Mouse (Mus musculus) embryonic facial prominence, embryonic 10.5 days (tissue): ENCODE results near the gene Tex14. TPM values are rescaled to one million over a fixed set of nuclear protein-coding genes. Genes with fewer than 3 reads are reported as not detected.
"Not testable (repeated sequence)": the region's sequence is repeated elsewhere in the genome, so short reads cannot be mapped to it uniquely, and the experiment has no call there.

Experiments
- DNase-seq: peaks from one replicate; pipeline ENCODE4 v3.0.0-alpha.2; 2017; ENCODE audit warnings: low spot score
- H3K27ac ChIP-seq: fragments of 300-500 bp; sonication (generic); replicated peaks from 2 replicates; pipeline ENCODE4 v1.5.1; 2016; ENCODE audit warnings: mild to moderate bottlenecking
- H3K27me3 ChIP-seq: fragments of 300-500 bp; sonication (generic); replicated peaks from 2 replicates; pipeline ENCODE4 v1.6.1; 2016; ENCODE audit warnings: low read depth, mild to moderate bottlenecking; ENCODE audit not compliant: poor library complexity, severe bottlenecking
- H3K36me3 ChIP-seq: fragments of 300-500 bp; sonication (generic); replicated peaks from 2 replicates; pipeline ENCODE4 v1.6.1; 2016; ENCODE audit warnings: mild to moderate bottlenecking, moderate library complexity
- H3K4me1 ChIP-seq: fragments of 300-500 bp; sonication (generic); 2 replicates; pipeline ENCODE4 v1.6.1; 2016
- H3K4me3 ChIP-seq: fragments of 300-500 bp; sonication (generic); 2 replicates; pipeline ENCODE4 v1.5.1; 2016; ENCODE audit warnings: mild to moderate bottlenecking, moderate library complexity
- H3K9me3 ChIP-seq: fragments of 300-500 bp; sonication (generic); 2 replicates; pipeline ENCODE4 v1.6.1; 2016; ENCODE audit warnings: mild to moderate bottlenecking
- WGBS: fragments of 180-500 bp; shearing (Covaris S2); methylation state at CpG from one replicate; pipeline ENCODE4 v1.1.7; 2016; 5-methylcytosine and 5-hydroxymethylcytosine counted together
- polyA plus RNA-seq: library from polyadenylated mRNA; unstranded; fragments of >200 nt; fragmentation: Nextera tagmentation; extraction: Ambion mirVana; gene quantifications from 2 replicates; pipeline ENCODE4 v1.2.1, GENCODE M21; 2016

The Tex14 gene
- polyA plus RNA-seq, 1 experiment from 2014 or later = not detected

- Histone ChIP-seq H3K36me3 (peaks cover 28% of the 10 kb centered on the region), H3K27me3 (no peaks in the 10 kb centered on the region), H3K4me3 (peak overlapping the region; percentile 72), H3K4me1 (peaks cover 9% of the 10 kb centered on the region), H3K9me3 (no peaks in the 10 kb centered on the region), H3K27ac (peak overlapping the region; percentile 94)
- WGBS = 2% methylated on average over 58 of the region's 58 CpGs
- peak; percentile 97 for DNase-seq
Measured at GRCm38 (mm10) chr11:87404111-87404853, 583 bp upstream of the Tex14 start.

- H3K36me3 ChIP-seq, H3K27ac ChIP-seq, H3K4me1 ChIP-seq, H3K4me3 ChIP-seq, H3K27me3 ChIP-seq, H3K9me3 ChIP-seq, DNase-seq: not testable (repeated sequence)
- WGBS = 75% methylated on average over 3 of the region's 3 CpGs
Measured at GRCm38 (mm10) chr11:87413412-87413811, 8.5 kb downstream of the Tex14 start.

GRCm38 (mm10) chr11:87416120-87416519 lies 11.3 kb downstream of the Tex14 start:
- no peaks in the 10 kb centered on the region for H3K27me3 ChIP-seq
- H3K9me3 ChIP-seq = no peaks in the 10 kb centered on the region
- 47% methylated on average over 5 of the region's 5 CpGs for WGBS
- H3K4me3 ChIP-seq = no peak overlapping the region
- H3K36me3 ChIP-seq = no peaks in the 10 kb centered on the region
- H3K27ac ChIP-seq = no peak overlapping the region
- no peaks in the 10 kb centered on the region for H3K4me1 ChIP-seq
- DNase-seq = no peak

GRCm38 (mm10) chr11:87420861-87421260 lies 16.0 kb downstream of the Tex14 start:
- Histone ChIP-seq H3K4me3 (no peak overlapping the region), H3K36me3 (no peaks in the 10 kb centered on the region), H3K27me3 (no peaks in the 10 kb centered on the region), H3K4me1 (peaks cover 10% of the 10 kb centered on the region), H3K9me3 (no peaks in the 10 kb centered on the region), H3K27ac (no peak overlapping the region)
- DNase-seq = no peak

- H3K27me3 ChIP-seq = no peaks in the 10 kb centered on the region
- peak overlapping the region; percentile 49 for H3K4me3 ChIP-seq
- no peaks in the 10 kb centered on the region for H3K9me3 ChIP-seq
- DNase-seq = peak; percentile 53
- 34% methylated on average over 6 of the region's 6 CpGs for WGBS
- H3K4me1 ChIP-seq = peaks cover 12% of the 10 kb centered on the region
- no peaks in the 10 kb centered on the region for H3K36me3 ChIP-seq
- peak overlapping the region; percentile 94 for H3K27ac ChIP-seq
Measured at GRCm38 (mm10) chr11:87421760-87422201, 16.9 kb downstream of the Tex14 start.

GRCm38 (mm10) chr11:87422511-87423340 lies 17.9 kb downstream of the Tex14 start:
- Histone ChIP-seq H3K4me1 (peaks cover 12% of the 10 kb centered on the region), H3K27me3 (no peaks in the 10 kb centered on the region), H3K27ac (peak overlapping the region; percentile 94), H3K4me3 (peak overlapping the region; percentile 49), H3K36me3 (no peaks in the 10 kb centered on the region), H3K9me3 (no peaks in the 10 kb centered on the region)
- under 1% methylated on average over 26 of the region's 26 CpGs for WGBS
- DNase-seq = peak; percentile 82

GRCm38 (mm10) chr11:87423551-87424325 lies 18.9 kb downstream of the Tex14 start:
- Histone ChIP-seq H3K4me1 (peaks cover 12% of the 10 kb centered on the region), H3K4me3 (no peak overlapping the region), H3K9me3 (no peaks in the 10 kb centered on the region), H3K36me3 (no peaks in the 10 kb centered on the region), H3K27ac (no peak overlapping the region), H3K27me3 (no peaks in the 10 kb centered on the region)
- 54% methylated on average over 6 of the region's 6 CpGs for WGBS
- no peak for DNase-seq

- DNase-seq = no peak
- WGBS = under 1% methylated on average over 7 of the region's 7 CpGs
- Histone ChIP-seq H3K9me3 (no peaks in the 10 kb centered on the region), H3K27ac (peak overlapping the region; percentile 94), H3K36me3 (no peaks in the 10 kb centered on the region), H3K4me1 (peaks cover 12% of the 10 kb centered on the region), H3K27me3 (no peaks in the 10 kb centered on the region), H3K4me3 (peak overlapping the region; percentile 53)
Measured at GRCm38 (mm10) chr11:87426121-87426449, 21.2 kb downstream of the Tex14 start.

- H3K9me3 ChIP-seq, H3K36me3 ChIP-seq, H3K27me3 ChIP-seq: not testable (repeated sequence)
- H3K27ac ChIP-seq = peak overlapping the region; percentile 94
- DNase-seq = peak; percentile 79
- H3K4me1 ChIP-seq = peaks cover 10% of the 10 kb centered on the region
- H3K4me3 ChIP-seq = peak overlapping the region; percentile 53
- 1% methylated on average over 24 of the region's 24 CpGs for WGBS
Measured at GRCm38 (mm10) chr11:87426450-87427250, 21.8 kb downstream of the Tex14 start.

GRCm38 (mm10) chr11:87427273-87428050 lies 22.6 kb downstream of the Tex14 start:
- DNase-seq = no peak
- H3K27ac ChIP-seq = peak overlapping the region; percentile 51; the same call in 1 of the 2 replicates

GRCm38 (mm10) chr11:87428051-87428673 lies 23.3 kb downstream of the Tex14 start:
- no peaks in the 10 kb centered on the region for H3K36me3 ChIP-seq
- H3K27ac ChIP-seq = no peak overlapping the region
- whole genome bisulfite sequencing = 70% methylated on average over 2 of the region's 2 CpGs
- peaks cover 7% of the 10 kb centered on the region for H3K4me1 ChIP-seq
- no peak for DNase-seq
- H3K4me3 ChIP-seq = no peak overlapping the region
- H3K27me3 ChIP-seq = no peaks in the 10 kb centered on the region
- H3K9me3 ChIP-seq = no peaks in the 10 kb centered on the region

More at GRCm38 (mm10) chr11:87427273-87428050, 22.6 kb downstream of the Tex14 start:
- WGBS = 69% methylated on average over 1 of the region's 1 CpGs
- no peaks in the 10 kb centered on the region for H3K27me3 ChIP-seq
- H3K4me3 ChIP-seq = no peak overlapping the region
- no peaks in the 10 kb centered on the region for H3K36me3 ChIP-seq
- H3K9me3 ChIP-seq = no peaks in the 10 kb centered on the region
- H3K4me1 ChIP-seq = 0 out of 2 replicates have a peak, but pooled peaks cover 4% of the 10 kb centered on the region
